Mouse (Mus musculus) hindbrain, embryonic 12.5 days (tissue): ENCODE results near the gene Atp5g2. TPM values are rescaled to one million over a fixed set of nuclear protein-coding genes. Genes with fewer than 3 reads are reported as not detected.
A peak's percentile ranks its signal among the peaks of the same experiment; 100 is the strongest.
"Not testable (repeated sequence)": the region's sequence is repeated elsewhere in the genome, so short reads cannot be mapped to it uniquely, and the experiment has no call there.

Experiments used
- ATAC-seq: fragments of 200-750 bp; cut with Nextera tagmentation; 2 replicates; pipeline ENCODE4 v1.8.0; 2017; ENCODE audit warnings: moderate TSS enrichment; ENCODE audit not compliant: low FRiP score
- H3K27ac ChIP-seq: fragments of 300-500 bp; sonication (generic); 2 replicates; pipeline ENCODE4 v1.5.1; 2016; ENCODE audit warnings: mild to moderate bottlenecking
- H3K27me3 ChIP-seq: fragments of 300-500 bp; sonication (generic); 2 replicates; pipeline ENCODE4 v1.6.1; 2016; ENCODE audit warnings: mild to moderate bottlenecking
- H3K36me3 ChIP-seq: fragments of 300-500 bp; sonication (generic); 2 replicates; pipeline ENCODE4 v1.6.1; 2016; ENCODE audit warnings: mild to moderate bottlenecking
- H3K4me1 ChIP-seq: fragments of 300-500 bp; sonication (generic); 2 replicates; pipeline ENCODE4 v1.6.1; 2016
- H3K4me2 ChIP-seq: fragments of 300-500 bp; sonication (generic); replicated peaks from 2 replicates; pipeline ENCODE4 v1.6.1; 2016; ENCODE audit warnings: mild to moderate bottlenecking
- H3K4me3 ChIP-seq: fragments of 300-500 bp; sonication (generic); 2 replicates; pipeline ENCODE4 v1.5.1; 2016; ENCODE audit warnings: mild to moderate bottlenecking
- H3K9ac ChIP-seq: fragments of 300-500 bp; sonication (generic); 2 replicates; pipeline ENCODE4 v1.6.1; 2016; ENCODE audit warnings: mild to moderate bottlenecking, moderate library complexity
- H3K9me3 ChIP-seq: fragments of 300-500 bp; sonication (generic); replicated peaks from 2 replicates; pipeline ENCODE4 v1.6.1; 2016; ENCODE audit warnings: mild to moderate bottlenecking
- WGBS: fragments of 180-500 bp; shearing (Covaris S2); methylation state at CpG from one replicate; pipeline ENCODE4 v1.1.7; 2016; 5-methylcytosine and 5-hydroxymethylcytosine counted together
- polyA plus RNA-seq: library from polyadenylated mRNA; unstranded; fragments of >200 nt; fragmentation: Nextera tagmentation; extraction: Ambion mirVana; gene quantifications from 2 replicates; pipeline ENCODE4 v1.2.1, GENCODE M21; 2016

Gene Atp5g2
- polyA plus RNA-seq, 1 experiment from 2014 or later = 60.4 TPM

DNA sequence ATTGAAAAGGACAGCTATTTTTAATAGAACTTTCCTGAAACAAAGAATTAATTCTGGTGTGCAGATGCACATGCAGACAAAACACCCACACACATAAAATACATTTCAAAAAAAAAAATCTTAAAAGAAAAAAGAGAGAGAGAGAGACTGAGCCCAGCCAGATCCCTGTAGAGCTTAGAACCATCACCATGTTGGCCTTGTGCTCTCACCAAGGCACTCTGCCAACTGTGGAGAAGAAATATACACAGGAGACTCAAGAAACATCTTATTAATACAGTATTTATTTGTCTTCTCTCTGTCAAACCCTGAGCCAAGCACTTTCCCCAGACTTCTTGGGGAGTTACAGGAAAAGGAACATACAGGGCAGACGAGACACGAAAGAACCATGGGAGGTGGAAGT lies 9.6 kb downstream of the Atp5g2 start:
- not testable (repeated sequence) for ATAC-seq, H3K4me3 ChIP-seq, H3K27ac ChIP-seq, H3K4me2 ChIP-seq, H3K9me3 ChIP-seq, H3K9ac ChIP-seq, H3K27me3 ChIP-seq, H3K4me1 ChIP-seq
- peaks cover 57% of the 10 kb centered on the region for H3K36me3 ChIP-seq
- WGBS = no CpG with 5 or more reads among the region's 2 CpGs

DNA sequence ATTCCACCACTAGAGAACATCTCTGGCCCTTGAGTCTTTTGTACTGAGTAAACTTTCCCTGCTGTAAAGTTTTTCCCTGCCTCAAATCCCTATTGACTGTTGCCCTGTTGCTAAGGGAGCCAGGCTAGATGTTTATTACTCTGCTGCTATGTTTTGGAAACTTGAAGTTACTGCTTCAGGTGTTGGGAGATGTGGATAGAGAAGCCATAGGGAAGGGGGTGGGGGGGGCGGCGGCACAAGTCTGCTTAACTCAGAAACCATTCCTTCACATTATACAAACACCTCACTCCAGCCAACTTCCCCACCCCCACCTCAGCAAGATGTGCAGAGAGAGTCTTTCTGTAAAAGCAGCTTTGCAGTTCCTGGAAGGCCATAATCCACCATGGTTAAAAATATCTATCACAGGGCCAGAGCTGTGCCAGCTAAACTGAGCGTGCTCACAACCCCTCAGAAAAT lies 14.2 kb downstream of the Atp5g2 start:
- H3K27me3 ChIP-seq = no peaks in the 10 kb centered on the region
- H3K4me1 ChIP-seq = peaks cover 8% of the 10 kb centered on the region; the same call in 1 of the 2 replicates
- peaks cover 15% of the 10 kb centered on the region for H3K36me3 ChIP-seq
- H3K4me3 ChIP-seq = no peak overlapping the region
- WGBS = 76% methylated on average over 3 of the region's 3 CpGs
- H3K9ac ChIP-seq = no peak overlapping the region
- H3K4me2 ChIP-seq = no peak overlapping the region
- no peaks in the 10 kb centered on the region for H3K9me3 ChIP-seq
- H3K27ac ChIP-seq = peak overlapping the region; percentile 81
- ATAC-seq = no peak

DNA sequence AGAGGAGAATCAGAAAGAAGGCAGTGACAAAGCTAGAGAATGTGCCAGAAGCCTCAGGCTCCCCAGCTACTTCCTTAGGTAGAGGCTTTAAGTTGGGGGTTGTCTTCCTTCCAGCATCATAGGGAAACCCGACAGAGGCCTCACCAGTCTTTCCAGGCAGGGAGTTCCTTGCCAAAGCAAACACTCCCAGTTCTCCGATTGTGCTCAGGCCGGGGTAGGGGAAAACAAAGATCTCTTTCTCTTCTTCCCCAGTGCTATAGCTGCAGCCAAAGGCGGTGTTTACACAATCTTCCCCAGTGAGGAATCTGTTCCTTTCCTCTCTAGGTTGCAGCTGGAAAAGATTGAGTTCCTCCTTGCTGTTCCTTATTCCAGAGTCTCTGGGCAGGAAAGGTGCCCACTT lies 15.5 kb downstream of the Atp5g2 start:
- no peaks in the 10 kb centered on the region for H3K27me3 ChIP-seq
- H3K36me3 ChIP-seq = 0 out of 2 replicates have a peak, but pooled peaks cover 5% of the 10 kb centered on the region
- H3K9me3 ChIP-seq = no peaks in the 10 kb centered on the region
- 12% methylated on average over 4 of the region's 4 CpGs for WGBS
- H3K4me3 ChIP-seq = no peak overlapping the region
- peaks cover 8% of the 10 kb centered on the region; the same call in 1 of the 2 replicates for H3K4me1 ChIP-seq
- H3K9ac ChIP-seq = no peak overlapping the region
- no peak overlapping the region for H3K4me2 ChIP-seq
- peak overlapping the region; percentile 81 for H3K27ac ChIP-seq
- no peak for ATAC-seq

DNA sequence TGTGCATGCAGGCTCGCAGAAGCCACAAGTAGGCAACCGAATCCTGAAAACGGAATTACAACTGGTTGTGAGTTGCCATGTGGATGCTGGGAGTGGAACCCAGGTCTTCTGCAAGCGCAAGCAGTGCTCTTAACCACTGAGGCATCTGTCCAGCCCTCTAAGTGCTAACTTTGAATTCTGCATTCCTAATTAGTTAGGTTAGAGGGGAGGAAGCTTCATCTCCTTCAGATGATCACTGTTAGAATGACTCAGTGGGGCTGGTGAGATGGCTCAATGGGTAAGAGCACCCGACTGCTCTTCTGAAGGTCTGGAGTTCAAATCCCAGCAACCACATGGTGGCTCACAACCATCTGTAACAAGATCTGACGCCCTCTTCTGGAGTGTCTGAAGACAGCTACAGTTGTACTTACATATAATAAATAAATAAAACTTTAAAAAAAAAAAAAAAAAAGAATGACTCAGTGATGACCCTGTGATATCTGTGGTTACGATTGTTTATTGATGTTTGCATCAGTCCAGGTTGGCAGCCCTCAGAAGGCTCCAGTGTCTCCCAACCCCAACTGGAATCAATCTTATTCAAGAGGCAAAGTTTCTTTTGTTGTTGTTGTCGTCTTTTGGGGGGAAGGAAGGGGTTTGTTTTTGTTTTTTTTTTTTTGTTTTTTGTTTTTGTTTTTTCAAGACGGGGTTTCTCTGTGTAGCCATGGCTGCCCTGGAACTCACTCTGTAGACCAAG lies 20.1 kb downstream of the Atp5g2 start:
- not testable (repeated sequence) for H3K9ac ChIP-seq, H3K36me3 ChIP-seq, ATAC-seq, H3K27ac ChIP-seq, H3K4me2 ChIP-seq, H3K9me3 ChIP-seq, H3K4me3 ChIP-seq, H3K27me3 ChIP-seq, H3K4me1 ChIP-seq
- 86% methylated on average over 9 of the region's 9 CpGs for WGBS

DNA sequence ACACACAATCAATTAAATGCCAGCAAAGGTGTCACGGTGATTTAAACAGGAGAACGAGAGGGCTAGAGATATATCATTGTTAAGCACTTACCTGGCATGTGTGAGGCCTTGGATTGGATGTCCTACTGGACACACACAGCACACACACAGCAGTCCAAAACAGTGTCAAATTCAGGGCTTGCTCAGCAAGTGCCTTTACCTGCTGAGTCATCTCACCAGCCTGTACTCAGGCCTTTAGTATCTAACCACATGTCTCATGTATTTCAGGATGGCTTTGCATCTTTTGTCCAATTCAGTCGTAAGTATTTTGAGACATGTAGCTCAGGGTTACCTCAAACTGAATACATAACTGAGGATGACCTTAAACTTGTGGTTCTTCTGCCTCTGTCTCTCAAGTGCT lies 21.0 kb downstream of the Atp5g2 start:
- no peak for ATAC-seq
- 83% methylated on average over 3 of the region's 3 CpGs for WGBS
- no peak overlapping the region for H3K4me2 ChIP-seq

DNA sequence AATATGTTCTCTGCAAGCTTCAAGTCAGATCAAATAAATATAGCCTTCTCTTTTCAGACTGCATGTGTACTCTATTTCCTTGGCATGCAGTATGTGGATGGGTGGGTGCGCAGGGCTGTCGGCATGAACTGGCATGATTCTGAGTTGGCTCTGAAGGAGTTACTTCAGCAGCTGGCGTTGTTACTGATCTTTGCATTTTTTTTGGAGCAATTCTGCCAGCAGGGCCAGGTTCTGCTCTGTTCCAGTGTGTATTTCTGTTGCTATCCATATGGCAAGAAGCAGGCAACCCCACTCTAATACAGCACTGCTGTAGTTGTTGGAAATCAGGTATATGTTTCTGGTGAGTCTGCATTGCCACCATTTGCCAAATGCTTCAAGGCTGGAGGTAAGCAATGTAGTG lies 36.3 kb downstream of the Atp5g2 start:
- H3K4me1 ChIP-seq = no peaks in the 10 kb centered on the region
- 0 out of 2 replicates have a peak, but pooled peaks cover 4% of the 10 kb centered on the region for H3K9me3 ChIP-seq
- H3K9ac ChIP-seq = no peak overlapping the region
- WGBS = 82% methylated on average over 3 of the region's 3 CpGs
- H3K27me3 ChIP-seq = no peaks in the 10 kb centered on the region
- H3K4me2 ChIP-seq = no peak overlapping the region
- H3K27ac ChIP-seq = no peak overlapping the region
- H3K36me3 ChIP-seq = no peaks in the 10 kb centered on the region
- no peak for ATAC-seq
- no peak overlapping the region for H3K4me3 ChIP-seq

More for the DNA sequence above, 21.0 kb downstream of the Atp5g2 start:
- no peaks in the 10 kb centered on the region for H3K27me3 ChIP-seq
- no peak overlapping the region for H3K27ac ChIP-seq
- H3K9ac ChIP-seq = no peak overlapping the region
- no peaks in the 10 kb centered on the region for H3K9me3 ChIP-seq
- 0 out of 2 replicates have a peak, but pooled peaks cover 3% of the 10 kb centered on the region for H3K4me1 ChIP-seq
- H3K4me3 ChIP-seq = no peak overlapping the region
- no peaks in the 10 kb centered on the region for H3K36me3 ChIP-seq

DNA sequence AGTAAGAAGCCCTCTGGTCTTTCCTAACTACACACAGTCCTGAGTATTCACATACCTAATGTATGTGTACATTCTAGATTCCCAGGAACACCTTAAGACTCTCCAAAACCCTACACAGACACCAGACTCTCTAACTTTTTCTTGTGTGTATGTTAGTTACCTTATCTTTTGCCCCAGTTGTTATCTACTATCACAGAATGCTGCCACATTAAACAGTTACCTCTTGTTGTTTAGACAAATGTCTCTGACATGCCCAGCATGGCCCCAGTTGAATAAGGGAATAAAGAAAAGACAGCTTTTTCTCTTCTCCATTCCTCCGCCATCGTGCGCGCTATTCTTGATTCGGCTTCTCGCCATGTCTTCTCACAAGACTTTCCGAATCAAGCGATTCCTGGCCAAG lies 37.5 kb downstream of the Atp5g2 start:
- no peak overlapping the region for H3K9ac ChIP-seq
- no peak for ATAC-seq
- H3K27me3 ChIP-seq = no peaks in the 10 kb centered on the region
- no peaks in the 10 kb centered on the region for H3K36me3 ChIP-seq
- H3K4me1 ChIP-seq = no peaks in the 10 kb centered on the region
- no peak overlapping the region for H3K27ac ChIP-seq
- no peak overlapping the region for H3K4me3 ChIP-seq
- no peak overlapping the region for H3K4me2 ChIP-seq
- 0 out of 2 replicates have a peak, but pooled peaks cover 4% of the 10 kb centered on the region for H3K9me3 ChIP-seq
- WGBS = 95% methylated on average over 8 of the region's 8 CpGs

DNA sequence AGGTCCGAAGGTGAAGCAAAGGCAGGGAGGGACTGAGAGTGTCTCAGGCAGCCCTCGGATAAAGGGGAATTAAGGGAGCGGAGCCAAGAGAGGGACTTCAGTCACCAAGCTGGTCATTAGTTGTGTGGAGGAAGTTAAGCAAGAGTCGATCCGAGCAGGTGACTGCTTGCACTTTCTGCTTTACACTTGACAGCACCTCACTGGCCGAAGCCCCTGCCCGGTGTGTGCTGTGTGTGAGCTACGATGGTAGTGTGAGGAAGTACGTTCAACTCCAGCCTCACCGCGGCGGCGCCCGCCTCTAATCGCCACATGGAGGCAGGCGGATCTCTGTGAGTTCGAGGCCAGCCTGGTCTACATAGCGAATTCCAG lies 46.5 kb downstream of the Atp5g2 start:
- H3K4me1 ChIP-seq = peaks cover 15% of the 10 kb centered on the region
- H3K9me3 ChIP-seq = no peaks in the 10 kb centered on the region
- peak overlapping the region; percentile 96 for H3K27ac ChIP-seq
- peak overlapping the region; percentile 74 for H3K9ac ChIP-seq
- no peaks in the 10 kb centered on the region for H3K36me3 ChIP-seq
- H3K4me3 ChIP-seq = peak overlapping the region; percentile 61
- peak; percentile 17; the same call in 1 of the 2 replicates for ATAC-seq
- H3K27me3 ChIP-seq = no peaks in the 10 kb centered on the region
- peak overlapping the region; percentile 87 for H3K4me2 ChIP-seq
- WGBS = 2% methylated on average over 18 of the region's 18 CpGs

DNA sequence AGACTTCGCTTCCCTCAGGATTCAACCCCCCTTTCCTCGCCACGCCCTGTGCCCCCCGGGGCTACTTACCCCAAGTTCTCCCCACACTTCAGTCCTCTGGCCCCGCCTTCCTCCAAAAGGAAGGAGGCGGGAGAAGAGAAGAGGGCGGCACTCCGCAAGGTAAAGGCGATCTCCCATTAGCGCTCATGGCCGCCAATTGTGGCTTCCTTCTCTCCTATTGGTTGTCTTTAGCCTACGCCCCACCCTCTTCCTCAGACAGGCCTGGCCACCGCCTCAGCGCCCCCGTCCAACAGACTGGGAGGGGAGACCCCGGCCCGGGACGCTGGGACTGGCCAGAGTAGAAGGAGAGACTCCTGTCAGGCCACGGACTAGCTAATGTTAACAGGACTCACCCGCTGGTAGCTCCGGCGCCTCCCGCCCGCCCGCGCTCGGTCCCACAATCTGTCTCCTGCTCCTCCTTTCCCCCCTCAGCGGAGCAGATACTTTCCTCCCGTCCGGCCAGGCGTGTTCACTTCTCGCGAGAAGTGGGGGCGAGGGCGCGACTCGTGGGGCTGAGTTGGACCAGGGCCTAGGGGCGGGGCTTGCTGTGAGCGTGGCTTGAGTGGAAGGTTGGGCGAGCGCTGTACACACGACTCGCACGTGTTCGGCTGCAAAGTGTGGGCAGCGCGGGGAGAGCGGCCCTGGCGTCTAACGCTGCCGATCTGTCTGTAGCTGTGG lies 47.0 kb downstream of the Atp5g2 start, which contains the start of the genes Gm28047 and Atf7:
TSS of gene Gm28047 (minus strand) at position 98 of the 717 bp plus-strand sequence.
TSS of gene Atf7 (minus strand) at position 495 of the 717 bp plus-strand sequence.
- Histone ChIP-seq H3K4me2 (peak within 1 kb of the TSS; percentile 87), H3K9ac (peak within 1 kb of the TSS; percentile 74), H3K27me3 (no peaks in the 10 kb centered on the region), H3K4me3 (peak within 1 kb of the TSS; percentile 61), H3K9me3 (no peaks in the 10 kb centered on the region), H3K4me1 (peaks cover 15% of the 10 kb centered on the region), H3K36me3 (no peaks in the 10 kb centered on the region), H3K27ac (peak within 1 kb of the TSS; percentile 96)
- WGBS = under 1% methylated on average over 51 of the region's 51 CpGs
- ATAC-seq = peak; percentile 100

DNA sequence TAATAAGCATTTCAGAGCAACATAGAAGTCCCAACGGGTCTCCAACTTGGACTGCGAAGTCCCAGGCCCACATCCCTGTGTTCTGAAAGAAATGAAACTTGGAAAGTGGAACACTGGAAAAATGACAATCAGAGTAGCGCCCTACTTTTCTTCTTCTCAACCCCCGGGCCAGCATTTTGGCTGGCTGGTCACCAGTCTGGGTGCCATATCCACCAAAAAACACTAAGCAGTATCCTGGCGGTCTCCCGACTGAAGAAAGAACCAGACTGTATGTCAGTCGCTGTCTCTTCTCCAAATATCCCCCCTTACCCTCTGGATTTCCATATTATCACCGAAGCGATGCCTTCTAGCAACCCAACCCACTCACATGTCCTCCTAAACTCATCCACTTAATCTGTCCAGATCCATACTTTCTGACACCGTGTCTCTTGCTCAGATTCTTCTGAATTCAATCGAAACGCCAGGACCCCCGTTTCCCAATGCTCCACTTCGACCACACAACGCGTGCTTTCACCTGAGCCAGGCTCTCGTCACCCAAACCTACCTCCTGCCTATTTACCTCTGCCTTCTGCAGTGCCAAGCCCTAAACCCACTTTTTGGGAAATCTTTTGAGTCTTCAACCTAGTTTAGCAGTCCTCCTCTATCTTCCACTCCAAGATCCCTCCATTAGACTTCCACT lies 47.7 kb downstream of the Atp5g2 start:
- ATAC-seq = no peak; the same call in 1 of the 2 replicates
- peak overlapping the region; percentile 87 for H3K4me2 ChIP-seq
- H3K27ac ChIP-seq = peak overlapping the region; percentile 96; the same call in 1 of the 2 replicates
- H3K9me3 ChIP-seq = no peaks in the 10 kb centered on the region
- H3K27me3 ChIP-seq = no peaks in the 10 kb centered on the region
- H3K9ac ChIP-seq = peak overlapping the region; percentile 74
- whole genome bisulfite sequencing = 7% methylated on average over 17 of the region's 17 CpGs
- H3K4me3 ChIP-seq = peak overlapping the region; percentile 61
- no peaks in the 10 kb centered on the region for H3K36me3 ChIP-seq
- H3K4me1 ChIP-seq = peaks cover 15% of the 10 kb centered on the region

DNA sequence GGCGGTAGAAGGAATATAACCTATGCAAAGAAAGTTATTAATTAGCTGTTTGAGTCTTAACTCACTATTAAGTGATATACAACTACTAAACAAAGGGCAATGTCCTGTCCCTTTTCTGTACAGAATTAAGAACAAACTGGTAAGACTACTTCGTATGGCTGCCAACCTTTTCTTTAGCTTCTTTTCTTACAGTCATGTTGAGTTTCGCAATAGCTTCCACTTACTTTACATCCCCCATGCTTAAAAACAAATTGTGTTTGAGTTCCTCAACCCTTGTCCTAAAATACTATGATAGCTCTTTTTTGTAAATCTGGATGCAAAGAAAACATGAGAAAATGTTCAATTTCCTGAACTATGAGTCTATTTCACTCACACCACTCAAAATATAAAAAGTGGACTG lies 49.0 kb downstream of the Atp5g2 start:
- no peak overlapping the region for H3K27ac ChIP-seq
- WGBS = 87% methylated on average over 3 of the region's 3 CpGs
- peaks cover 15% of the 10 kb centered on the region for H3K4me1 ChIP-seq
- no peak overlapping the region for H3K9ac ChIP-seq
- H3K4me3 ChIP-seq = no peak overlapping the region
- no peaks in the 10 kb centered on the region for H3K9me3 ChIP-seq
- H3K4me2 ChIP-seq = peak overlapping the region; percentile 21; the same call in 1 of the 2 replicates
- H3K27me3 ChIP-seq = no peaks in the 10 kb centered on the region
- no peak for ATAC-seq
- H3K36me3 ChIP-seq = no peaks in the 10 kb centered on the region

DNA sequence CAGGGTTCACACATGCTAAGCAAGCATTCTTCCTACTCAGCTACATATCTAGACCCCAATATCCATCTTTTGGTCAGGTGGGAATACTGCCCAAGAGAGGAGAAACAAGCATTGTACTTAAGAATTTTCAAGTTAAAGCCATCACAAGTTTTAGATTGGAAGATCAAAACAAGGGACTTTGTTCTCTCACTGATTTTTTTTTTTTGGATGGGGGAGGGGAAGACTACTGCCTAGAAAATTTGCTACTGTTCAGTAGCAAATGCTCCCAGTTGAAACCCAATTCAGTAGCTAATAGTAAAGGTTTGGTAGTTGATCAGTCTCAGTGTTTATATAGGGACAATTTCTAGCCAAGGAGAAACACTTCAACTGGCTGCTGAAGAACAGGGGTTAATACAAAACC lies 49.6 kb downstream of the Atp5g2 start:
- H3K27me3 ChIP-seq = no peaks in the 10 kb centered on the region
- H3K36me3 ChIP-seq = no peaks in the 10 kb centered on the region
- no peak overlapping the region for H3K9ac ChIP-seq
- H3K4me1 ChIP-seq = peaks cover 15% of the 10 kb centered on the region
- H3K4me3 ChIP-seq = no peak overlapping the region
- H3K4me2 ChIP-seq = no peak overlapping the region
- no peak for ATAC-seq
- H3K27ac ChIP-seq = no peak overlapping the region
- H3K9me3 ChIP-seq = no peaks in the 10 kb centered on the region
